Mouse (Mus musculus): Measurements from ENCODE around the gene Coa7. TPM values are rescaled to one million over a fixed set of nuclear protein-coding genes. Genes with fewer than 3 reads are reported as not detected.

Coa7 gene
- polyA plus RNA-seq (2021; fragmentation: Nextera tagmentation), result 27.8 and 29.1 TPM in 2 replicates
- long read RNA-seq, experiment 1, transcript Coa7-202 (3 exons, 3,714 nt), result major isoform, 27 of 29 reads
- long read RNA-seq, experiment 1, partial matches to known transcripts, result 0 of 29 reads
- long read RNA-seq, experiment 1, other reads (novel, unspliced or antisense), result 2 of 29 reads
- long read RNA-seq, experiment 2, transcript Coa7-202 (3 exons, 3,714 nt), result major isoform, 27 of 32 reads
- long read RNA-seq, experiment 2, partial matches to known transcripts, result 0 of 32 reads
- long read RNA-seq, experiment 2, other reads (novel, unspliced or antisense), result 5 of 32 reads

DNA sequence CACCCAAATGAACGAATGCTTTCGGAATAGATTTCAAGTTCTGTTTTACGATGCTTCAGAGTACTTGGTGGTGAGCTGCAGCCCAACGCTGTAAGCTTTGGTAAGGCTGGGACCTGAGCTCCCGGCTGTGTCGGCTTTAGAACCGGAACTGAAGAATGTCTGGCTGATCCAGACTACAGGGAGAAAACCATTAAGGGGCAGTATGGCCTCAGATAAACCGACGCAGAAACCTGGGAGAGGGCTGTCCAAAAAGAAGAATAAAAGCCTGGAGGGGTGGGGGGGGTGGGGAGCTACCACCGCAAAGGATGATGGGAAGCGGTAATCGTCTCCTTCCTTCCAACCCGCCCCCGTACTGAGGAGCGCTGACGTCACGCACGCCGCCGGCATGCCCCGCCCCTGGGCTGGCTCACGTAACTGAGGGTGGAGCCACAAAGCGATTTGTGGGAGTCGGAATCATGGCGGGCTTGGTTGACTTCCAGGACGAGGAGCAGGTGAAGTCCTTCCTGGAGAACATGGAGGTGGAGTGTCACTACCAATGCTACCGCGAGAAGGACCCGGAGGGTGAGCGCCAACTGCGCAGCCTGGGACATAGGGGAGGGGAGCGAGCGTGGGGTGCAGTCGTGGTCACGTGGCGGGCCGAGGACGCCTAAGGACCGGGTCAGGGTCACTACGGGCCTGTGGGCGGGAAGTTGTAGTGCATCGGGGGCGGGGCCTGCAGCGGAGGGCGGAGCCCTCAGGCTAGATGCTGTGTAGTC, at the start of gene Coa7:
Coa7 (plus strand) TSS at position 411 of the 755 bp plus-strand sequence.

GRCm38 (mm10) chr4:108300670-108301373, 27.1 kb upstream of the Coa7 start, which contains the start of gene Zyg11b:
Gene Zyg11b (minus strand): TSS chr4:108301096.

GRCm38 (mm10) chr4:108383183-108383714, 55.3 kb downstream of the Coa7 start, which contains the start of gene Shisal2a:
Gene Shisal2a (minus strand): TSS chr4:108383349.

Other genes starting within 250 kb of the Coa7 start
- gene Podn, start 231.7 kb upstream of the Coa7 start, polyA plus RNA-seq (2021; fragmentation: Nextera tagmentation), result 1.2 TPM in 2 replicates
- gene Scp2, start 183.1 kb upstream of the Coa7 start, polyA plus RNA-seq (2021; fragmentation: Nextera tagmentation), result 242 and 284 TPM in 2 replicates
- gene Echdc2, start 162.7 kb upstream of the Coa7 start, polyA plus RNA-seq (2021; fragmentation: Nextera tagmentation), result 11.6 and 12.6 TPM in 2 replicates
- gene Zyg11a, start 110.1 kb upstream of the Coa7 start, polyA plus RNA-seq (2021; fragmentation: Nextera tagmentation), result not detected in 2 replicates
- 27.0 and 28.3 TPM in 2 replicates for gene Zyg11b, start 27.0 kb upstream of the Coa7 start, polyA plus RNA-seq (2021; fragmentation: Nextera tagmentation)
- gene Shisal2a, start 55.2 kb downstream of the Coa7 start, polyA plus RNA-seq (2021; fragmentation: Nextera tagmentation), result not detected in 2 replicates
- 13.9 and 14.7 TPM in 2 replicates for gene Gpx7, start 78.8 kb downstream of the Coa7 start, polyA plus RNA-seq (2021; fragmentation: Nextera tagmentation)
- 4.7 and 6.3 TPM in 2 replicates for gene Tut4, start 131.3 kb downstream of the Coa7 start, polyA plus RNA-seq (2021; fragmentation: Nextera tagmentation)